Mouse (Mus musculus): ENCODE results near the gene Olfr1448. TPM values are rescaled to one million over a fixed set of nuclear protein-coding genes. Genes with fewer than 3 reads are reported as not detected.

Gene Olfr1448
- not detected in 2 replicates for polyA plus RNA-seq (2012; rRNA removed)

DNA sequence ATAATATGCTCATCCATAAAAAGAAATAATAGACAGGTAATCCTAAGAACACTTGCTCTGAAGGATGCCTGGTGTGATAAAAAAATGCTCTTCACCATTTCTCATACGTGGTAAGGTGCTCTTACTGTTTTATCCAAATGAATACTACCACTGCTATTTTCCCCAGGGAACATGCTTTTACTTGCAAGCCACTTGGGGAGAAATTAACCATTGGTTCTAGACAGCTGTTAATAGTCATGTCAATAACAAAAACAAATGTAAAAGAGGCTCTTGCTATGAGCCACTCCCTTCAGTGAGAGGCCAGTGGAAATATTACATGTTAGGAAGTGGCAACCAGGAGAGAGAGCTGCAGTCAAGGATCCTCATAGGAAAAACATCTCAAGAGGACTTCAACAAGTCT is at the start of gene Olfr1448:
Gene Olfr1448, minus strand, starts transcription at position 101 of the 400 bp plus-strand sequence.

DNA sequence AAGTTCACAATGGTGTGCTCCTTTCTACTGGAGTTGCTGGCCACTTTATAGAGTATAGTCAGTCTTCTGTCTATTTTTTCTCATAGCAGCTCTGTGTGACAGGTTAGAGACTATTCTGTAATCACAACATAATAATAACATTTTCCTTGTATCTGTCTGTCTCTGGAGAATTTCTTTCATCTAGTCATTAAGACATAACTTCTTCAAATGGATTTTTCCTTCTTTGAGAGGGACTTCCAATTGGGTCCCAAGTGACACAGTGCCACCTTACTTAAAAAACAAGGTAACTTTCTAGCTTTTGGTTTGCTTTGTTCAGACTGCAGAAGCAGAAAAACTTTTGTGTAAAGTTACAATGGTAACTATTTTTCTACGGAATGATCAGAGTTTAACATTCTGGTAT is 25.7 kb upstream of the Olfr1448 start, which contains the start of gene Olfr1450:
Gene Olfr1450, plus strand, starts transcription at position 301 of the 400 bp plus-strand sequence.

DNA sequence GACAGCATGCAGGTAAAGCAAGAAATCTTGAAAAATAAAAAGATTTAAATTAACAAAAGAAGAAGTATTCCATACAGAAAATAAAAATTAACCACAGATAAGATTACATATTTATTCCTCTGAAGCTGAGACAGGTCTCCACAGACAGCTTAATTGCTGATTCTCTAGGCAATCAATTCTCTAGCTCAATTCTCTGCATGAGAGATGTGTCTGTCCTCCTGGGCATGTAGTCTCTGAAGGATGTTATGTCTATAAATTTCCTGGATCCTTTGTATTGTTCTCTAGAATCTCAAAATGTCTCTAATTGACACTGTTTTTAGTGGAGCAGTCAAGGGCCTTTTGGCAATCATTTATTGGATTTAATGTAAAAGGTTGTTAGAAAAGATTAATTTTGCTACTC is 6.3 kb upstream of the Olfr1448 start, which contains the start of gene Olfr1449:
Gene Olfr1449, plus strand, starts transcription at position 301 of the 400 bp plus-strand sequence.

DNA sequence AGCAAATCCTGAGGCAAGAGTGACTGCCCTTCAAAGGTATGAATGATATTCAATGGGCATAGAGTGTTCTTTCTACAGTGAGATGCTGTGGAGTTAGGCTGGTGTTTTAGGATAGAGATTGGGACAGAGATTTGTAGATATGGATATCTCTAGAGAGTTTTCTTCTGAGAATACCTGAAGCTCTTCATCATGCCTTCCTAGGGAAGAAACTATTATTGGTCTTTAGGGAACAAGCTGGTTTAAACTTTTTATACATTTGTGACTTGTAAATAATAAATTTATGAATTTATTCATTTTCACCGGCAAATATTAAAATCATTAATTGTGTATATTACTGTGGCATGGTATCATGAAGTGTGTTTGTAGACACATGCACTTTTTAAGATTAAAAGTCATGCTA is 20.6 kb downstream of the Olfr1448 start, which contains the start of gene Olfr1447:
Gene Olfr1447, minus strand, starts transcription at position 101 of the 400 bp plus-strand sequence.

GRCm38 (mm10) chr19:12893424-12893823 is 30.8 kb downstream of the Olfr1448 start, which contains the start of gene Olfr1446:
TSS of gene Olfr1446 (minus strand) at chr19:12893524.

DNA sequence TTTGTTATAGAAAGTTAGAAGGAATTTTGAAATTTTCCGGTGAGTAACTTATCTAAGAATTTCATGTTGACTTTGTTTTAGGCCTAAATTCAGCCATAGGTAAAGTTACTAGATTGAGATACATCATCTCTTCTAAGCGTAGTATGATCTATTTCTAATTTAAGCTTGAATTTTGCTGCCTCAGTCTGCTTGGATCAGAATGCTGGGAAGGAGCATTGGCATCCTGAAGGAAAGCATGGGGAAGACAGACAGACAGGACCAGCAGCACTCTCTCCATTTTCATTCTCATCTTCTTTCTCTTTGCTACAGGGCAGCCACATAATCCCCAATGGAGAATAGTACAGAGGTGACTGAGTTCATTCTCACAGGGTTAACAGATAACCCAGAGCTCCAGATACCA is 40.7 kb downstream of the Olfr1448 start, which contains the start of gene Olfr1445:
Gene Olfr1445, plus strand, starts transcription at position 301 of the 400 bp plus-strand sequence.

Other genes with a start within 250 kb of the Olfr1448 start
- not detected in 2 replicates for gene Olfr1443, start 246.3 kb downstream of the Olfr1448 start, polyA plus RNA-seq (2012; rRNA removed)
- gene Keg1, start 228.6 kb downstream of the Olfr1448 start, polyA plus RNA-seq (2012; rRNA removed) = not detected in 2 replicates
- 2.0 and 2.3 TPM in 2 replicates for gene Cntf, start 158.8 kb downstream of the Olfr1448 start, polyA plus RNA-seq (2012; rRNA removed)
- gene Zfp91, start 128.3 kb downstream of the Olfr1448 start, polyA plus RNA-seq (2012; rRNA removed) = 34.7 and 36.6 TPM in 2 replicates
- gene Lpxn, start 128.2 kb downstream of the Olfr1448 start, polyA plus RNA-seq (2012; rRNA removed) = 1.1 TPM in 2 replicates
- not detected in 2 replicates for gene Gm5244, start 77.7 kb downstream of the Olfr1448 start, polyA plus RNA-seq (2012; rRNA removed)
- not detected in 2 replicates for gene Olfr1444, start 67.1 kb downstream of the Olfr1448 start, polyA plus RNA-seq (2012; rRNA removed)
- gene Olfr1445, start 40.6 kb downstream of the Olfr1448 start, polyA plus RNA-seq (2012; rRNA removed) = not detected in 2 replicates
- not detected in 2 replicates for gene Olfr1446, start 30.9 kb downstream of the Olfr1448 start, polyA plus RNA-seq (2012; rRNA removed)
- gene Olfr1447, start 20.7 kb downstream of the Olfr1448 start, polyA plus RNA-seq (2012; rRNA removed) = not detected in 2 replicates
- not detected in 2 replicates for gene Olfr1449, start 6.4 kb upstream of the Olfr1448 start, polyA plus RNA-seq (2012; rRNA removed)
- not detected in 2 replicates for gene Olfr1450, start 25.8 kb upstream of the Olfr1448 start, polyA plus RNA-seq (2012; rRNA removed)
- gene Olfr1451, start 70.6 kb upstream of the Olfr1448 start, polyA plus RNA-seq (2012; rRNA removed) = not detected in 2 replicates
- not detected in 2 replicates for gene Olfr1453, start 103.9 kb upstream of the Olfr1448 start, polyA plus RNA-seq (2012; rRNA removed)
- not detected in 2 replicates for gene Olfr1454, start 136.2 kb upstream of the Olfr1448 start, polyA plus RNA-seq (2012; rRNA removed)
- gene Olfr1457, start 173.5 kb upstream of the Olfr1448 start, polyA plus RNA-seq (2012; rRNA removed) = not detected in 2 replicates
- gene Olfr1458, start 182.4 kb upstream of the Olfr1448 start, polyA plus RNA-seq (2012; rRNA removed) = not detected in 2 replicates
- not detected in 2 replicates for gene Olfr1459, start 225.1 kb upstream of the Olfr1448 start, polyA plus RNA-seq (2012; rRNA removed)
- not detected in 2 replicates for gene Olfr1461, start 238.6 kb upstream of the Olfr1448 start, polyA plus RNA-seq (2012; rRNA removed)

All from central nervous system, embryonic 18 days (tissue).